Mouse (Mus musculus): ENCODE measurements at regions not wholly inside any gene's neighbourhood (a gene's known extent, or its start where the extent isn't known, plus 50 kb on each side); places are given as distances from the start of the nearest gene placed in this dataset.

GRCm38 (mm10) chr16:52851129-52851528 lies 397.3 kb upstream of the Alcam start:
- 88% methylated on average over 2 of the region's 2 CpGs for WGBS
- ATAC-seq (ENCODE audit: insufficient read depth, low FRiP score), result no peak
- Histone ChIP-seq H3K4me1 (ENCODE audit: control insufficient read depth, insufficient read depth, low read length) (no peaks in the 10 kb centered on the region), H3K4me3 (replicated peaks; ENCODE audit: low read length) (no peak overlapping the region), H3K27me3 (ENCODE audit: control insufficient read depth, insufficient read depth, low read length) (no peaks in the 10 kb centered on the region), H3K9ac (ENCODE audit: low read length) (no peak overlapping the region), H3K36me3 (ENCODE audit: control insufficient read depth, insufficient read depth, low read length) (no peaks in the 10 kb centered on the region), H3K4me2 (ENCODE audit: low read depth, low read length) (no peak overlapping the region), H3K9me3 (replicated peaks; ENCODE audit: control insufficient read depth, low read length) (no peaks in the 10 kb centered on the region), H3K27ac (ENCODE audit: low read length) (no peak overlapping the region)

DNA sequence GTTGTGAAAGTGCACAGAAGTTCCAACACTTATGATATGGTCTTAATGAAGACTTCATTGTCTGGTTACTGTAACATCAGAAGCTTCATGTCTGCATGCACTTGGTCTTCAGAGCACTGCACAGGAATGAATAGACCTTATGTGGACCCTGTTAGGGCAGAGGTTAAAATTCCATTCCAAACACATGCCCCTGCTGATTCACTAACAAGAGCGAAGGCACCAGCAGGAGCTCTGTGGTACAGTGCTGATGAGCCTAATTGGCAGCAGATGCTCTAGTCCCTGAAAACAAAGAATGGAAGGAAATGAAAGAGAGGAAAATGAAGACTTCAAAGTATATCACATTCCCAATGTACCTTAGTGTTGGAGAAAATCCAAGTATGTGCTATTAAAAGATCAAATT lies 365.1 kb upstream of the Alcam start:
- H3K27ac ChIP-seq (ENCODE audit: low read length), result no peak overlapping the region
- ATAC-seq (ENCODE audit: insufficient read depth, low FRiP score), result no peak
- no peaks in the 10 kb centered on the region for H3K27me3 ChIP-seq (ENCODE audit: control insufficient read depth, insufficient read depth, low read length)
- H3K36me3 ChIP-seq (ENCODE audit: control insufficient read depth, insufficient read depth, low read length), result no peaks in the 10 kb centered on the region
- no peaks in the 10 kb centered on the region for H3K9me3 ChIP-seq (replicated peaks; ENCODE audit: control insufficient read depth, low read length)
- no peak overlapping the region for H3K9ac ChIP-seq (ENCODE audit: low read length)
- WGBS, result 76% methylated on average over 1 of the region's 1 CpGs
- no peak overlapping the region for H3K4me3 ChIP-seq (replicated peaks; ENCODE audit: low read length)
- no peaks in the 10 kb centered on the region for H3K4me1 ChIP-seq (ENCODE audit: control insufficient read depth, insufficient read depth, low read length)
- no peak overlapping the region for H3K4me2 ChIP-seq (ENCODE audit: low read depth, low read length)

- Histone ChIP-seq H3K4me2 (ENCODE audit: low read depth, low read length) (no peak overlapping the region), H3K27ac (ENCODE audit: low read length) (no peak overlapping the region), H3K9me3 (replicated peaks; ENCODE audit: control insufficient read depth, low read length) (no peaks in the 10 kb centered on the region), H3K4me1 (ENCODE audit: control insufficient read depth, insufficient read depth, low read length) (no peaks in the 10 kb centered on the region), H3K36me3 (ENCODE audit: control insufficient read depth, insufficient read depth, low read length) (no peaks in the 10 kb centered on the region), H3K27me3 (ENCODE audit: control insufficient read depth, insufficient read depth, low read length) (no peaks in the 10 kb centered on the region), H3K9ac (ENCODE audit: low read length) (no peak overlapping the region), H3K4me3 (replicated peaks; ENCODE audit: low read length) (no peak overlapping the region)
- no peak for ATAC-seq (ENCODE audit: insufficient read depth, low FRiP score)
- WGBS, result 63% methylated on average over 3 of the region's 3 CpGs
Measured at GRCm38 (mm10) chr16:52811219-52811618, 357.3 kb upstream of the Alcam start.

DNA sequence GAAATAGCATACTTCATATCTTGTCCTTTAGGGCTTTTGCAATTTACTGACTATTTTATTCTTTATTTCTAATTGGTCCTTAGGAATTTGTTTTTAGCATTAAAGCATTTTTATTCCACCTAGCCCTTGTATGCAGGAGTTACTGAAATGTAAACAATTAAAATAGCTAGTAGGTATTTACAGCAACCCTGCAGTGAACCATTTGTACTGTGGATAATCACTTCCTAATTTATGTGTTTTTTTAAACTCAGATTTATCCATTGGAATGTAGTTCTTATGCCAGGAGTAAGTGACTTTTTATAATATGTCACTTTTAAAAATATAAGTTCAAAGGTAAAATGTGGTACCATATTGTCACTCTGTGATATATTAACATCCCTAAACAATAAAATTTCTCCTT lies 350.5 kb upstream of the Alcam start:
- H3K4me1 ChIP-seq (ENCODE audit: control insufficient read depth, insufficient read depth, low read length), result no peaks in the 10 kb centered on the region
- H3K9ac ChIP-seq (ENCODE audit: low read length), result no peak overlapping the region
- ATAC-seq (ENCODE audit: insufficient read depth, low FRiP score), result no peak
- H3K4me3 ChIP-seq (replicated peaks; ENCODE audit: low read length), result no peak overlapping the region
- H3K36me3 ChIP-seq (ENCODE audit: control insufficient read depth, insufficient read depth, low read length), result no peaks in the 10 kb centered on the region
- no peak overlapping the region for H3K4me2 ChIP-seq (ENCODE audit: low read depth, low read length)
- no peaks in the 10 kb centered on the region for H3K27me3 ChIP-seq (ENCODE audit: control insufficient read depth, insufficient read depth, low read length)
- no peak overlapping the region for H3K27ac ChIP-seq (ENCODE audit: low read length)
- H3K9me3 ChIP-seq (replicated peaks; ENCODE audit: control insufficient read depth, low read length), result no peaks in the 10 kb centered on the region

- WGBS, result 57% methylated on average over 4 of the region's 4 CpGs
- H3K27me3 ChIP-seq (ENCODE audit: control insufficient read depth, insufficient read depth, low read length), result no peaks in the 10 kb centered on the region
Measured at GRCm38 (mm10) chr16:52799715-52800392, 346.0 kb upstream of the Alcam start.

DNA sequence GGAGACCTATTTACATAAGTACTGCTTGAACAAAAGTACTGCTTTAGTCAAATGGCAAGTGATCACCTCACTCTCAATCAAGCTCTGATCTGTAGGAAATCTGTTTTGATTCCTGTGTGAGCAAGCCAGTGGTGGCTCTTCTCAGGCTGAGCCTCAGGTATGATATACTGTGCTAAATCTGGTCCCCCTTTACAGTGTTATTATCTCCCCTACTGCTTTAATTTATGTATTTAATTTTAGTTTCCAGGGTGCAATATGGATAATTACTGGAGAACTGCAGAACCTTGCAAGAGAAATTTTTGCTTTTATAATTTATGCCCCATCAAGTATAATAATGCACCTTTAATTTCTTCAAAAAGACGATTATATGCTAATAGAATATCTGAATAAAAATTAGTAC lies 341.3 kb upstream of the Alcam start:
- no peaks in the 10 kb centered on the region for H3K9me3 ChIP-seq (replicated peaks; ENCODE audit: control insufficient read depth, low read length)
- H3K27ac ChIP-seq (ENCODE audit: low read length), result no peak overlapping the region
- H3K36me3 ChIP-seq (ENCODE audit: control insufficient read depth, insufficient read depth, low read length), result no peaks in the 10 kb centered on the region
- no peak overlapping the region for H3K4me3 ChIP-seq (replicated peaks; ENCODE audit: low read length)
- WGBS, result 73% methylated on average over 1 of the region's 1 CpGs
- no peak overlapping the region for H3K9ac ChIP-seq (ENCODE audit: low read length)
- no peak for ATAC-seq (ENCODE audit: insufficient read depth, low FRiP score)
- H3K27me3 ChIP-seq (ENCODE audit: control insufficient read depth, insufficient read depth, low read length), result no peaks in the 10 kb centered on the region
- H3K4me1 ChIP-seq (ENCODE audit: control insufficient read depth, insufficient read depth, low read length), result no peaks in the 10 kb centered on the region
- no peak overlapping the region for H3K4me2 ChIP-seq (ENCODE audit: low read depth, low read length)

More at GRCm38 (mm10) chr16:52799715-52800392, 346.0 kb upstream of the Alcam start:
- no peak overlapping the region for H3K4me2 ChIP-seq (ENCODE audit: low read depth, low read length)
- no peaks in the 10 kb centered on the region for H3K4me1 ChIP-seq (ENCODE audit: control insufficient read depth, insufficient read depth, low read length)
- H3K9me3 ChIP-seq (replicated peaks; ENCODE audit: control insufficient read depth, low read length), result no peaks in the 10 kb centered on the region
- H3K4me3 ChIP-seq (replicated peaks; ENCODE audit: low read length), result no peak overlapping the region
- H3K36me3 ChIP-seq (ENCODE audit: control insufficient read depth, insufficient read depth, low read length), result no peaks in the 10 kb centered on the region
- no peak for ATAC-seq (ENCODE audit: insufficient read depth, low FRiP score)
- no peak overlapping the region for H3K9ac ChIP-seq (ENCODE audit: low read length)
- H3K27ac ChIP-seq (ENCODE audit: low read length), result no peak overlapping the region

- Histone ChIP-seq H3K27ac (ENCODE audit: low read length) (no peak overlapping the region), H3K36me3 (ENCODE audit: control insufficient read depth, insufficient read depth, low read length) (no peaks in the 10 kb centered on the region), H3K4me1 (ENCODE audit: control insufficient read depth, insufficient read depth, low read length) (no peaks in the 10 kb centered on the region), H3K9me3 (replicated peaks; ENCODE audit: control insufficient read depth, low read length) (no peaks in the 10 kb centered on the region), H3K4me2 (ENCODE audit: low read depth, low read length) (no peak overlapping the region), H3K4me3 (replicated peaks; ENCODE audit: low read length) (no peak overlapping the region), H3K9ac (ENCODE audit: low read length) (no peak overlapping the region), H3K27me3 (ENCODE audit: control insufficient read depth, insufficient read depth, low read length) (no peaks in the 10 kb centered on the region)
- 76% methylated on average over 1 of the region's 1 CpGs for WGBS
- ATAC-seq (ENCODE audit: insufficient read depth, low FRiP score), result no peak
Measured at GRCm38 (mm10) chr16:52789946-52790345, 336.1 kb upstream of the Alcam start.

- Histone ChIP-seq H3K27ac (ENCODE audit: low read length) (no peak overlapping the region), H3K4me1 (ENCODE audit: control insufficient read depth, insufficient read depth, low read length) (no peaks in the 10 kb centered on the region), H3K9ac (ENCODE audit: low read length) (no peak overlapping the region), H3K36me3 (ENCODE audit: control insufficient read depth, insufficient read depth, low read length) (no peaks in the 10 kb centered on the region), H3K9me3 (replicated peaks; ENCODE audit: control insufficient read depth, low read length) (no peaks in the 10 kb centered on the region), H3K27me3 (ENCODE audit: control insufficient read depth, insufficient read depth, low read length) (no peaks in the 10 kb centered on the region), H3K4me2 (ENCODE audit: low read depth, low read length) (no peak overlapping the region), H3K4me3 (replicated peaks; ENCODE audit: low read length) (no peak overlapping the region)
- ATAC-seq (ENCODE audit: insufficient read depth, low FRiP score), result no peak
- WGBS, result 89% methylated on average over 3 of the region's 3 CpGs
Measured at GRCm38 (mm10) chr16:52747744-52748143, 293.9 kb upstream of the Alcam start.

GRCm38 (mm10) chr16:52746186-52746585 lies 292.3 kb upstream of the Alcam start:
- H3K9me3 ChIP-seq (replicated peaks; ENCODE audit: control insufficient read depth, low read length), result no peaks in the 10 kb centered on the region
- no peaks in the 10 kb centered on the region for H3K36me3 ChIP-seq (ENCODE audit: control insufficient read depth, insufficient read depth, low read length)
- no peak overlapping the region for H3K4me3 ChIP-seq (replicated peaks; ENCODE audit: low read length)
- H3K9ac ChIP-seq (ENCODE audit: low read length), result no peak overlapping the region
- no peak for ATAC-seq (ENCODE audit: insufficient read depth, low FRiP score)
- H3K27me3 ChIP-seq (ENCODE audit: control insufficient read depth, insufficient read depth, low read length), result no peaks in the 10 kb centered on the region
- no peak overlapping the region for H3K27ac ChIP-seq (ENCODE audit: low read length)
- H3K4me1 ChIP-seq (ENCODE audit: control insufficient read depth, insufficient read depth, low read length), result no peaks in the 10 kb centered on the region
- no peak overlapping the region for H3K4me2 ChIP-seq (ENCODE audit: low read depth, low read length)
- 56% methylated on average over 3 of the region's 3 CpGs for WGBS

Data from stomach, embryonic 16.5 days (tissue).